Mouse (Mus musculus) heart, postnatal 10 days (tissue): ENCODE results near the gene Myt1l. TPM values are rescaled to one million over a fixed set of nuclear protein-coding genes. Genes with fewer than 3 reads are reported as not detected.

Experiments
- DNase-seq, 2 experiments: peaks; one replicate each; pipeline ENCODE4 v3.0.0; 2021
- intact Hi-C: fragments of 180-260 bp; cut with DNase I; formaldehyde crosslinking; loops from one replicate; pipeline ENCODE4 v1.15.1; 2025
- total RNA-seq, 2 experiments: library from RNA; stranded (reverse); gene quantifications; 2 replicates each; pipeline ENCODE4 v1.2.3; 2021

Myt1l gene
- total RNA-seq, 2 experiments from 2014 or later = 0.31 TPM; not detected in 1

DNA sequence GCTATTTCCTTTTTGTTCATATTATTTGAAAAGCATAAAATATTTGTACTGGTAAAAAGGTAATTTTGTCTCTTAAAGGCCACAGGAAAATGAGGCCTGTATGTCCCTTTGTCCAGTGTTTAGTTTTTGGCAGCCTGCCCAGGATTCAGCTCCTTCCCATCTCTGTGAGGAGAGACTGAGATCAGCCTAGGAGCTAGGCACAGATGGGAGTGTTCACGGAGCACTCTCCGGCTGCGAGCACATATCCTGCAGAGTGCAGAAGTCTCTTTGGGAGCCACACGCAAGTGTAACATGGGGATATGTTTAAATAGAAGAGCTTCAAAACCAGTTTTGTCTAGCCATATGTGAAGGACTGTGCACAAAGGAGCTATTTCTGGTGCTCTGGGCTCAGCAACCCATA, 174.4 kb downstream of the Myt1l start:
- intact Hi-C loops = loop anchor here (5.0 kb wide), 1 partner anchor 45 kb away; no protein-coding TSS in a partner anchor

DNA sequence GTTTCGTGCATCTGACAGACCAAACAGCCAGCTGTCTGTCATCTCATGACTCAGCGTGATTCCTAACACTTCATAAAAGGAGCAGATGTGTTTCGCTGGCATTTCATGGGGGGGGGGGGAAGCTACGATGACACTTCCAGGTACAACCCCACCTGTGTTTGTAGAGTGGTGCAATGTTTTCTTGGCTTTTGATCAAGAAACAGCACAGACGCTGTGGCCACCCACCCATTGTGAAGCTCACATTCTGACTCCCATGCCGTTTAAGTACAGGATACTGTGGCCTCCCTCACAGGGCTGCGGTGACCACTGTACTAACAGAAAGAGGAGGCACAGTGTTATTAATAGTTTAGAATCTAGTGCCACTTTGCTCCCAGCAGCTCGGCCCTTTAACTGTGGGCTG, 175.4 kb downstream of the Myt1l start:
- DNase-seq = no peak
- intact Hi-C loops = loop anchor here (5.0 kb wide), 1 partner anchor 44 kb away; no protein-coding TSS in a partner anchor

More for the DNA sequence above, 174.4 kb downstream of the Myt1l start:
- DNase-seq = peak; percentile 72 to 75

DNA sequence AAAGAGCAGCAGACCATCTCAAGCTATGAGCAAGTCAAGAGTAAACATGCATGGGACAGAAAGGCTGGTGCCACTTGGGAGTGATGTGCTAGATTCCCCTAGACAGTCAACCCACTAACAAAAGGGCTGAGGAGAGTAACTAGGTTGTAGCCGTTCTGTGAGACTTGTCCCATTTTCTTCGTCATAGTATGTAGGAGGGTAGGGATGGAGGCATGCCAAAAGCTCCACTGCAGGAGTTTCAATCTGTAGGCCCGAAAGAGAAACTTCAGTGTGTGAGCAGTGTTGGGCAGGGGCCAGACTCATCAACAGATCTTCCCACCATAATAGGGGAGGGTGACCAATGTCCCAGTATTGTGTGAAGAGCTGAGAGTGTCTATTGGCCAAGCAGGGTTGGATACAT, 178.9 kb downstream of the Myt1l start:
- intact Hi-C loops = no loop called here
- DNase-seq = no peak

DNA sequence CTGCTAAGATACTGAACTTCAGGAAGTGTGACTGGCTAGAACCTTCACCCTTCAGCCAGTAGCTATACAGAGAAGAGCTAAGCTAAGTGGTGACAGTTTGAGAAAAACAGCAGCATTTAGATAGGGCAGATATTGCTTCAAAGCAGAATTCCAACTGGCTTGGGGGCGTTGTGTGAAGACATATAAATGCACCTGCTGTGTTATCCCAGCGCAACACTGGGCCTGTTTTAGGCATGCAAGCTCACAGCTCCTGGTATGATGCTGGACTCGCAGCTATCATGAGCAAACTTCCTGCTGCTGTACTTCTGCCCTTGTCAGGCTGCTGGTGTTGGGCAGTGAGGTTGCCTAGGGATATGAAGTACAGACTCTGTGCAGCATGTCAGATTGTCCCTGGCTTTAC, 180.0 kb downstream of the Myt1l start:
- intact Hi-C loops = no loop called here
- DNase-seq = no peak

DNA sequence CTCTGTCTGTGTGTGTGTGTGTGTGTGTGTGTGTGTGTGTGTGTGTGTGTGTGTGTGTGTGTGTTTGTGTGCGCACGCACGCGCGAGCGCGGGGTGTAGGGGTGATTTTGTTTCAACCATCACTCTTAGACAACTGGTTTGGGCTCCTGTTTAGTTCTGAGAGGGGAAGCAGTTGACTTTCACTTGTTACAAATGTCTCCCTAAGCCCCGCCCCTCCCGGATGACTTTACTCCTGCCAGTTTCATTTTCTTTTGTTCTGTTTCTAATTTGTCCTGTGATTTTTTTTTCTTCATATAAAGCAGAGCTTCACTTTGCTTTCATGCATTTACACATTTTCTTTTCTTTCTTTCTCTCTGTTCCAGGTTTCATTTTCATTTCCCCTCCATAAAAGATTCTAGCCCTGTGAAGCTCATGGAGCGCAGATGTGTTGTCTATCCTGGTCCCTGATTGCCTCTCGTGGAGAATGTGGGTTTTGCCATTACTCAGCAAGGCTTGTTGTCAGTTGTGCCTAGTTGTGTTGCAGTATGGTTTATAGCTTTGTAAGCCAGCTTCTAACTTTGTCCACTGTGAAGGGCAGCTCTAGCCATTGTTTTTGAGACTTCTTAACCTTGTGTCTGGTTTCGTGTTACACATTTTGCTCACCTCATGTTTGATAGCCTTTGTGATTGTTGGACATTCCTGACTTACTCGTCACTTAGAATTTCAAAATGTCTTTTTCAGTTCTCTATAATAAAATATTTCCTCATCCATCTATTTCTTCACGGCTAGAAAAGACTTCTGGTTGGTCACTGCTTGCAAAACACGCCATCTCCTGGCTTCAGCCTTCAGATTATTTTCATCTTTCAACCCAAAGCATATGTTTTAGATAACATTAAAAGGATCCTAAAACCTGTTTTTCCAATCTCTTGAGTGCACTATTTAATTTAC, 184.9 kb downstream of the Myt1l start:
- intact Hi-C loops = no loop called here
- DNase-seq = no peak

DNA sequence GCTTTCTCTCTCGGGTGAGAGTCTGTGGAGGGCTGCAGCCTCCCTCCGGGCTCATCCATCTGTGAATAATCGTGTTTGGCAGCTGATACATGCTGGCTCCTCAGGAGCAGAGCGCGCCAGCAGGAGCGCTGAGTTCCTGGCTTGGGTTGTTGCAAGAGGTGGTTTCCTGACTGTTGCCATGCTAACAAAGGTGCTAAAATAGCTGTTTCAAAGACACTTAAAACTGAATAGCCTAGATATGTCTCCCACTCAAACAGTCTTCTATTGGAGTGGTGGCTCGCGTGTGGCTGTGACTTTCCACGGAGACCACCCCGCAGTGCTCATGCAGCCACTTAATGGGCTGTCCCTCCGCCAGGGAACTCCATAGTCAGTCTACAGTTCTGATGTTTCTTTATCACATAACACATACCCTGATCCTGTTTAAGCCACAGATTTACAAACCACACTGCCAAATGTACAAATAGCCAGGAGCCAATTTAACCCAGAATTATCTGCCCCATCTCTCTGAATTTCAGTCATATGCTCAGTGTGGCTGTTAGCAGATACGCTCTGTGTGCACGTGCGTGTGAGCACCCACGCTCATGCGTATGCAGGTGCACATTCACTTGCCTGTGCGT, 195.6 kb downstream of the Myt1l start:
- no peak for DNase-seq

DNA sequence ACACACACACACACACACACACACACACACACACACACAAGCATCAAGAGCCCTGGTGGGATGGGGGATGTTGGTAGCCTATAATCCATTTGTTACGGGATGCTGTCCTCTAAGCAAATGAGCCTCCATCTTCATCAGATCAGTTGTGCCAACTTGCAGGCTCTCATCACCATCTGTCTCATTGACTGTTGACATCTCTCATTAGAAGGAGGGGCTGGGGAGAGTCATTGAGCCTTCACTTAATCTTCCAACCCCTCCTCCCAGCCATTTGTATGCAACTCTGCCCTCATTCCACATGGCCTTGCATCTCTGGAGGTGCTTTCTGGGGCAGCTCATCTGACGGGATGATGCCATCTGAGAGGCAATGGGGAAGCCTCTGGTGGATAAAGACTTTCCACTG, 200.1 kb downstream of the Myt1l start:
- no peak for DNase-seq
- intact Hi-C loops = no loop called here

More for the DNA sequence above, 195.6 kb downstream of the Myt1l start:
- intact Hi-C loops = no loop called here

DNA sequence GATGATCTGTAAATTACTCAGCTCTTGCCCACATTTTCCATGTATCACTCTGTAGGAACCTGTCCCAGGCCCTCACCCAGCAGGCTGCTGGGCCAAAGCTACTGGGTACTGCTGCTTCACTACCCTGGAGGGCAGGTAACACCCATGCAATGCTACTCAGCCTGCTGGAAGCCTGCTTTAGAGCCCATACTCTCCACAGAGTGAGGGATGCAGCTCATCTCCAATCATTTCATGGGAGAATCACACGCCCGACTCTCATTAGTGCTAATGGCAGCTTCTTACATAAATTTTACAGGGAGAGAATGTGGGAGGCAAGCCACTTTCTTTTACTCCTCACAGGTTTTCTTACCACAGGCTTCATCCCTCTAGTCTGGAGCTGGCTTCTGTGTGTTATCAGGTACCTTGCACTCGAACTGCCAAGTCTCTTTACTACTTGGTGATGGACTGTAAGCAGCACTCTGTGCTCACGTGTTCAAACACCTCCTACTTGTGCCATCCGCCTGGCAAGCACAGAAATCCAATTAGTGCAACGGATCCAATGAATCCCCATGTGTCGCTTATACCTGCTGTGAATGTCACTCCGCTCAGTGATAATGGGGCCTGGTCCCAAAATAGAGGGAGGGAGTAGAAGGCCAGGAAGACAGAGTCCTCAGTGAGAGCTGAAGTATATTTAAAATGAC, 212.3 kb downstream of the Myt1l start:
- no peak for DNase-seq
- intact Hi-C loops = no loop called here

DNA sequence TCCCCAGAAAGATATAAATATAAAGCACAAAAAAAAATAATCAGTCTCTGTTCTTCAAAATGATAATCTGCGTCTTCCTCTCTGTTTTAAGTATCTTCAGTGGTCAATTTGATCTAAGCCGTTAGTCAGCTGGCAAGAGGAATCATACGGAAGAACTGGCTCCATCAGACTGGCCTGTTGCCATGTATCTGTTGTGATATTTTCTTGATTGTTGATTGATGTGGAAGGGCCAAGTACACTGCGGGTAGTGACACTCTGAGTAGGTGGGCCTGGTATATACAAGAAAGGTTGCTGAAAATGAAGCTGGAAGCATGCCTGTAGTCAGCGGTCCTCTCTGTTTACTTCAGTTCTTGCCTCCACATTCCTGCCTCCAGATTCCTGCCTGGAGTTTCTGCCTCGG, 213.0 kb downstream of the Myt1l start:
- intact Hi-C loops = no loop called here

DNA sequence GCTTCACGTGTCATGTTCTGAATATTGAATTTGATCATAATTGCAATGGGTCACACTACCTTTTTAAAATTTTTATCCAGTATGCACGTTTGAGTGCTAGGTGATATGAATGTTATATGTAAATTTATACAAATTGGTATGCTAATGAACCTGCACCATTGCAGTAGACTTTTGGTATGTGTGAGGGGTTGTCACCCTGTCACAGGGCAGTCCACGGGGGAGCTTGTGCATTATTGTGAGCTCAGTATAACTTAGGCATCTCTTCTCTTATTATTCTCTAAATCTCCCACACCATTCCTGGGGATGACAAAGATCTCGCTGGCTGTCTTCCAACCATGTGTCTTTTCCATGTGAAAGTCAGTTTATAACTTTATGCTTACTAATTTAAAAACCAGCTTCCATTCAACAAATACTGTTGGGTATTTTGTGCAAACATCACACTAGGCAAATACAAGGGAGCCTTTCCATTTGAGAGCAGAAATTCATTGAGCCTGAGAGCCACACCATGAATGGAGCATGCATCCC, 222.5 kb downstream of the Myt1l start:
- DNase-seq = no peak
- intact Hi-C loops = no loop called here

More for the DNA sequence above, 213.0 kb downstream of the Myt1l start:
- DNase-seq = no peak

DNA sequence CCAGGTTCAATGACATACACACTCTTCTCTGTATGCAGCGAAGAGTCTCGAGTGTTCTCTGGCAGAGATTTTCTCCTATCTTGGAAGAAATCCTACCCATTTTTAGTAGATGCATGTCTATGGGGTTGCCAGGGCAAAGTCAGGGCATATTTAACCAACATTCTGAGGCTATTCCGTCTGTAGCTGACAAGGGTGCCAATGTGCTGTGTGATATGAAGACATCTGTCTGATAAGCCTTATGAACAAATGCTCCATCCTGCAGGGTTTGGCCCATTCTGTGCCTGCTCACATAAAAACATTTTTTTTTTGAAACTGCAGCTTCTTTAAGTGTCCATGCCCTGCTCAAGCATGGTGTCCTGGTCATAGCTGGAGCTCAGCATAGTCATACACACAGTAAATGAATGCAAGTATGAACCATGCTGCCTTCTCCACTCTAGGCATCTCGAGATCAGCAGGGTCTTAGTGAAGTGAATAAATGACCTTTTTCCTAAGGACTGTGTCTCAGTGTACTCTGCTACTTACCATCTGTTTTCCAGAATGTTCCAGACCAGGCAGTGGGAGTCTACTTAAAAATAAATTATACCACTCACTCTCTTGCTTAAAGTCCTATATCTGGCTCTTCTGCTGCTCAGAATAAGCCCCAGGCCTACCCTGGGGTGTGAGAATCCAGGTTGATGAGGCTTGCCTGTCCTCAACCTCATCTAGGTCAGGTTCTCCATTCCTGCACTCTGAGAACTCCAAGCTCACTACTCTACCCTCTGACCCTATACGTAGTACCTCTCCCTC, 227.1 kb downstream of the Myt1l start:
- no peak for DNase-seq
- intact Hi-C loops = no loop called here

DNA sequence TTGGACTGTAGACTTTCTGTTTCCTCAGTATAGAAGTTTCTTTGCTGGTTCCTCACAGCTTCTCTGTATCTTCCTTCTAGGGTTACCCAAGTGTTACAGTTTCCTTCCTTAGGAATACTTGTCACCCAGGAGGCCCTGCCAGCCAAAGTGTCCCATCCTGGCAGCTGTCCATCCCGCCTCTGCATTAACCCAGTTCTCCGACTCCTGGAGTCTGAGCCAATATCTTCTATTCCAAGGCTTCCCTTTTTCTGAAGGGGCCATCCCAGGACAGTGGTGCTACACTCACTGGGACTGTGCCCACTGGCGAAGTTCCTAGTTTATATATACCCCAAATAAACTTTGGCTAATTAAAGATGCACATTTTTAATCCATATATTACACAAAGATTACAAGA, 227.7 kb downstream of the Myt1l start:
- intact Hi-C loops = no loop called here
- DNase-seq = no peak

DNA sequence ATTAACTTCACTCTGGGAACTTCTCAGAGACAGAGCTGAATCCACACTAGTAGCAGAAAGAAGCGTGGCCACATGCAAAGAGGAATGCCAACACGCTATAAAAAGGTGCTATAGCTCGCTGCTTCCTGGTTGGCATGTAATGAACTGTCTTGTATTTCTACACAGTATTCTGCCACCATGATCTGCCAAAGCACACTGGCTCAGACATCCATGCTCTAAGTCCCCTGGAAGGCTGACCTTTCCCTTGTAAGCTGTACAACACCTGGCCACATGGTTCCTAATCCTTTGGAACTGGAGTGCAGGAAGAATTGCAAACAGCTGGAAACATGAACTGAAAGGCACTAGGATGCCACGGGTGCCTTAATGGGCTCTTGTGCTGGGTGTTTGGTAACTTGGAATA, 232.4 kb downstream of the Myt1l start:
- intact Hi-C loops = no loop called here
- DNase-seq = peak in 1 of 2 experiments; percentile 1

DNA sequence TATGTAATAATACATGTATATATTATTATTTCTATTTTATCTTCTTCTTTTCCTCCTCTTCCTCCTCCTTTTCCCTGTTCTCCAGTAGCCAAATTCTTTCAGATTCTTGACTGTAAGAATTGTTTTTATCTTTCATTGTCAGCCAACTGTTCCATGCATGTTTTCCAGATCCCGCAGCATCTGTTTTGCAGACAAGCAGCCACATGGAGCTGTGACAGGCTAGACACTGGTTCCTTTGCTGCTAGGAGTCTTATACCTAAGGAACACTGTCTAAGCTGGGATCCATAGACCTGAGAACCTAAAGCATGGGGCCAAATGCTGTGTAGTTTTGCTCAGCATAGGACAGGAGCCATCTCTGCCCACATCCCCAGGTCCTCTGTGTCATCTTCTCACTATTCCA, 238.0 kb downstream of the Myt1l start:
- intact Hi-C loops = no loop called here
- no peak for DNase-seq

DNA sequence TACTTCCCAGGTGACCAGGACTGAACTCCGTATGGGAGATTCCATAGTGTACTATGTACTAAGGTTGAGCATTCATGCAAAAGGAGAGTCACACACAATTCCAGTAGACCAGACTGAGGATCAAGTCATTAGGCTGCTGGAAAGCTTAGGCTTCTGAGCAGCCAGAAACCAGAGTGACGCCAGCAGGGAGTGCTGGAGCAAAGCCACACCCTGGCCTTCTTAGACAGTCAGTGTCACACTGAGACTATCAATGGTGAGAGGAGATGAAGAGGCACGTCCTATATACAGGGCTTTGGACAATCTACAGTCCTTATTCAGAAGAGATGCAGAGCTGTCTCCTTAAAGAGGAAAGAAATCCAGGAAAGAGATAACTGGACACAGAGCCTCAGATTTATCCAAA, 243.6 kb downstream of the Myt1l start:
- DNase-seq = peak in 1 of 2 experiments; percentile 5
- intact Hi-C loops = no loop called here

DNA sequence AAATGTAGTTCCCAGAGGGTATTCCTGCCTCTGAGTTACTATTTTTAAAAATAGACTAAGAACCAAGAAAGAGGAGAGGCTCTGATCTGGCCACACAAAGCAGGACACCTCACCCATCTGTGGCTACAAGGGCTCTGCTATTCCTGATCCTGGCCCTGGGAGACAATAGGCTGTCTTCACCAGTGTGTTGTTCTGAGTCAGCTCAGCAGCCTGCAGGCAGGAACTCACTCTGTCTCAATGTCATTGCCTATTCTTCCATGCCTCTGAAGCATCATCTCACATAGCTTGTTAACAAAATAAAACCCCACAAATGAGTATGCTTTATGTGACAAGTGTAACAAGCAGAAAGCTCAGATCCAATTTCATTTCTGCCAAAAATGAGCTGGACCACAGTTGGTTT, 244.2 kb downstream of the Myt1l start:
- intact Hi-C loops = no loop called here
- DNase-seq = no peak

DNA sequence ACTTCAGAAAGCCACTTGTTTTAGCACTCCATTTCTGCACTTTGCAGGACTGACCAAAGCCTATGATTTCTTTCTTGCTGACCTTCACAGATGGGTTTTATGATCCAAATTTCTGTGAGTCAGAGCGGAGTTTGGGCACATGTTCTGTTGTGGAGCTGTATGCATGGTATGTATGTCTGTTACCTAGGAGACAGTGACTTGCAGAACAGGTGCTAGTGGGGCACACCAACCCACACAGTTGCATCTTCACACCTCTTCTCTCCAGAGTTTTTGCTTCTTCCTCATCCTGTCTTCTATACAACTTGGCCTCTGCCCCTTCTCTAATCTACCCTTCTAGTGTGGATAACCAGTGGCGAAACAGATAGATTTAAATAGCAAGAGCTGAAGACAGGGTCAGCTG, 250.7 kb downstream of the Myt1l start:
- DNase-seq = no peak
- intact Hi-C loops = no loop called here

DNA sequence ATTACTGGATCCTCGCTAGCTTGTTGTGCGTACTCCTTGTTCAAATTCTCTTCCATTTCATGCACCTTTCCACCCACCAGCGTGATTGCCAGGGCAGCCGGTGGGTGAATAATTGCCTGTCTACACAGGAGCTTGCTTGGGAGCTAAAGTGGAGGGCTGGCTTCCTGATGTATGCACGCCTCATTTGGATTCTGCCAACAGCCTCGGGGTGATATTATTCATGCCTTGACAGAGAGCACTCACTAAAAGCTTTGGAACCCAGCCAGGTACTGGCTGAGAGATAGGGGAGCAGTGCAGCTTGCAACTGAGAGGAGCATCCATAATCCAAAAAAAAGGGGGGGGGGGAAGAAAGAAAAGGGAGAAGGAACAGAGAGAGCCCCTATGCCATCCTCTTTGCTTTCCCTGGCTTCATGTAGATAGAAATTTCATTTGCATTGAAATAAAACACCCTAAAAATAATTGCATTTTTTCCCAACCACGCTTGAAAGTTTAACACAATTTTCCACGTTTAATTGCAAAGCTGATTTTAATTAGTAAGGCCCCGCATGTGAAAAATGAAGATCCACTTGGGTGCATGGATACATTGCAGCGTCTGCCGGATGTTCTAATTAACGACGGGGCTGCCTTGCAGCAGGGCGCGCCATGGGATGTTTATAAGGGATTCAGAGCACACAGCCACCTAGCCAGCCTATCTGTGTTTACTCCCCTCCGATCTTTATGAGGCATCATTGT, 261.3 kb downstream of the Myt1l start:
- peak; percentile 53 to 61 for DNase-seq
- intact Hi-C loops = no loop called here

DNA sequence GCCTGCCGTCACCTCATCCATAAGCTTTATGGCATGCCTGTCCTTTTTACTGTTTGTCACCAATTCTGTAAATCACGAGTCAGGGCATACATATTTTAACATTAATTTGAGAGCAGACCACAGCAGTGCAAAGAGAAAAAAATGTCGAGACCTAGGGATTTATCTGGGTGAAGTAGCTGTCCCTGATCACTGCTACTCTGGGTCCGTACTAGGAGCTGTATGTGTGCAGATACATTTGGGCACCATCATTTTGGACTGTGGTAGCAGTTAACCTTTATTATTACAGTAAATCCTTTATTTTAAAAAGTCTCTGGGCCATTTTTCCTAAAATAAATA, 261.8 kb downstream of the Myt1l start:
- intact Hi-C loops = no loop called here
- DNase-seq = no peak

DNA sequence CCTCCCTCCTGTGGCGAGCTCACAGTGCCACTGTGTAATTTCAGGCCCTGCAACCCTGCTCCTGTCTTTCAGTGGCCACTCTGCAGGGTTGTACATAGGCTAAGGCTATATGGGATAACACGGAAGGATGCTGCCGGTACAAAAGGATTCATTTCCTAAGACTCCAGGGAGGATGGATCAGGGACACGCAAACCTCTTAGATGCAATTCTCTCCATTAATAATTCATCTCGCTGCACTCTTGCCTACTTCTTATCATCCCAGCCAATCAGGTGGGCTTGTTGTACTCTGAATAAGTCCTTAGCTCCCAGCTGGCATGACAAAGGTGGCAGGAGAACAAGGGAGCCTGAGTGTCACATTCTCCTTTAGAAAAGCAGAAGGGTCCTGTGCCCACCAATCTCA, 264.8 kb downstream of the Myt1l start:
- intact Hi-C loops = no loop called here
- no peak for DNase-seq
